Comparison of ENCODE assay signal across 9 mouse cellular contexts in genomic region chr17:88668452-88668851, GRCm38 (mm10). TPM values are rescaled to one million over a fixed set of nuclear protein-coding genes. Genes with fewer than 3 reads are reported as not detected.
DNase-seq lines count a peak whose midpoint lies in the region; ATAC-seq and TF ChIP-seq lines count a peak whose summit lies in the region.
"Had no signal": no experiment of that assay in that cellular context is flagged by ENCODE, and none has a peak within 500 bp of the region (broad histone marks: within the 10 kb centered on the region; RNA-seq: fewer than 3 reads in every experiment).

TSS of gene Gtf2a1l (plus strand) at chr17:88668660.

- WGBS in heart, embryonic 11.5 days (ENCODE audit: insufficient replicate concordance) = 18% methylated on average over 21 of the region's 21 CpGs
- WGBS in lung, embryonic 14.5 days = 22% methylated on average over 21 of the region's 21 CpGs
- WGBS in neural tube, embryonic 15.5 days = 31% methylated on average over 21 of the region's 21 CpGs

- no peaks in the 10 kb centered on the region for H3K27me3 ChIP-seq in heart, embryonic 11.5 days (ENCODE audit: control insufficient read depth, insufficient read depth, low read length)
- H3K27me3 ChIP-seq in lung, embryonic 14.5 days (ENCODE audit: insufficient read depth, low read length) = no peaks in the 10 kb centered on the region
- H3K27me3 ChIP-seq in neural tube, embryonic 15.5 days (replicated peaks) = no peaks in the 10 kb centered on the region

- H3K4me1 ChIP-seq in heart, embryonic 11.5 days (ENCODE audit: control insufficient read depth, insufficient read depth, low read length) = no peaks in the 10 kb centered on the region
- no peaks in the 10 kb centered on the region for H3K4me1 ChIP-seq in lung, embryonic 14.5 days (ENCODE audit: insufficient read depth)
- H3K4me1 ChIP-seq in neural tube, embryonic 15.5 days = peaks cover 4% of the 10 kb centered on the region; the same call in 1 of the 2 replicates

- peak within 1 kb of the TSS; percentile 62 for H3K4me2 ChIP-seq in heart, embryonic 11.5 days
- peak within 1 kb of the TSS; percentile 53 for H3K4me2 ChIP-seq in lung, embryonic 14.5 days
- peak within 1 kb of the TSS; percentile 42 for H3K4me2 ChIP-seq in neural tube, embryonic 15.5 days

- DNase-seq in heart, postnatal 36 days = no peak
- peak; percentile 17 for DNase-seq in c-Kit-positive CD71-negative TER-119-negative erythroid progenitor cells, embryonic 14.5 days (ENCODE audit: low read depth)
- peak; percentile 31 to 32 for DNase-seq in frontal cortex, postnatal 25 days (ENCODE audit: low spot score in 2 of 2)
- DNase-seq in kidney, postnatal 14 days = peak; percentile 30
- DNase-seq in lung, embryonic 14.5 days = peak; percentile 65
- peak; percentile 53 for DNase-seq in thymus, postnatal 25 days

- no peak within 1 kb of the TSS for H3K27ac ChIP-seq in heart, embryonic 11.5 days (ENCODE audit: low read depth, low read length)
- no peak within 1 kb of the TSS for H3K27ac ChIP-seq in lung, embryonic 14.5 days (ENCODE audit: low read depth)
- no peak within 1 kb of the TSS for H3K27ac ChIP-seq in neural tube, embryonic 15.5 days (replicated peaks)
- H3K27ac ChIP-seq: macrophage had no signal

- no peak for ATAC-seq in heart, embryonic 11.5 days (replicated peaks; ENCODE audit: insufficient number of reproducible peaks, low FRiP score, low TSS enrichment)
- ATAC-seq in lung, embryonic 14.5 days (ENCODE audit: insufficient read depth) = peak; percentile 66
- ATAC-seq in neural tube, embryonic 15.5 days (ENCODE audit: low FRiP score) = peak; percentile 45; the same call in 1 of the 2 replicates

- no peak within 1 kb of the TSS for H3K9ac ChIP-seq in heart, embryonic 11.5 days (ENCODE audit: low read depth, low read length)
- H3K9ac ChIP-seq in lung, embryonic 14.5 days = no peak within 1 kb of the TSS
- H3K9ac ChIP-seq in neural tube, embryonic 15.5 days (replicated peaks) = no peak within 1 kb of the TSS

- TF ChIP-seq CTCF in lung, embryonic 14.5 days (IDR thresholded peaks at IDR 0.05; ENCODE audit: low read depth) = peak; percentile 36

- H3K9me3 ChIP-seq in heart, embryonic 11.5 days (replicated peaks; ENCODE audit: control insufficient read depth, low read length) = no peaks in the 10 kb centered on the region
- H3K9me3 ChIP-seq in lung, embryonic 14.5 days (ENCODE audit: low read depth, low read length) = no peaks in the 10 kb centered on the region
- no peaks in the 10 kb centered on the region for H3K9me3 ChIP-seq in neural tube, embryonic 15.5 days (replicated peaks)

- no peaks in the 10 kb centered on the region for H3K36me3 ChIP-seq in heart, embryonic 11.5 days (ENCODE audit: control insufficient read depth, insufficient read depth, low read length)
- H3K36me3 ChIP-seq in lung, embryonic 14.5 days (ENCODE audit: insufficient read depth) = no peaks in the 10 kb centered on the region
- no peaks in the 10 kb centered on the region for H3K36me3 ChIP-seq in neural tube, embryonic 15.5 days

- intact Hi-C loops in heart, postnatal 36 days (cut with DNase I) = no loop called here

- peak within 1 kb of the TSS; percentile 18; the same call in 1 of the 2 replicates for H3K4me3 ChIP-seq in heart, embryonic 11.5 days (ENCODE audit: low read depth, low read length)
- H3K4me3 ChIP-seq in lung, embryonic 14.5 days (ENCODE audit: low read depth, low read length) = no peak within 1 kb of the TSS
- no peak within 1 kb of the TSS for H3K4me3 ChIP-seq in neural tube, embryonic 15.5 days (replicated peaks)

RNA-seq across cellular contexts. Expression of gene Gtf2a1l, which starts in this region (rescaled TPM):
- 0.21 and 0.41 TPM in 2 replicates for polyA plus RNA-seq in heart, embryonic 11.5 days (2014; fragmentation: Nextera tagmentation; extraction: Ambion mirVana)
- total RNA-seq in heart, postnatal 36 days (2021) = not detected
- polyA plus RNA-seq in lung, embryonic 14.5 days (2014; fragmentation: Nextera tagmentation; extraction: Ambion mirVana) = not detected in 2 replicates
- polyA plus RNA-seq in neural tube, embryonic 15.5 days (2015; fragmentation: Nextera tagmentation; extraction: Ambion mirVana) = 0.35 and 0.54 TPM in 2 replicates
- polyA plus RNA-seq: macrophage had no signal

Comparison
In these comparisons a context has a peak if more than half of its experiments do, and no peak if none do; other contexts are left out.
1. Peak in DNase-seq, ATAC-seq and H3K4me2 ChIP-seq in lung, embryonic 14.5 days; RNA of the gene not detected or under 1 TPM.
2. Peak in ATAC-seq and H3K4me2 ChIP-seq in neural tube, embryonic 15.5 days; RNA of the gene not detected or under 1 TPM.
3. DNase-seq: peak in c-Kit-positive CD71-negative TER-119-negative erythroid progenitor cells, embryonic 14.5 days (single experiment), frontal cortex, postnatal 25 days (2 of 2), kidney, postnatal 14 days (single experiment) and thymus, postnatal 25 days (single experiment); none in heart, postnatal 36 days (0 of 2).
4. Peak in every context shown above with its lines, with median percentiles within 50 percentile points of each other: H3K4me2 ChIP-seq.